Mouse (Mus musculus) midbrain, embryonic 13.5 days (tissue): Measurements from ENCODE around the gene Drc3. TPM values are rescaled to one million over a fixed set of nuclear protein-coding genes. Genes with fewer than 3 reads are reported as not detected.

Source experiments
- ATAC-seq: fragments of 200-750 bp; cut with Nextera tagmentation; 2 replicates; pipeline ENCODE4 v1.8.0; 2017; ENCODE audit warnings: mild to moderate bottlenecking, moderate TSS enrichment, moderate library complexity
- H3K27ac ChIP-seq: fragments of 300-500 bp; sonication (generic); 2 replicates; pipeline ENCODE4 v1.5.1; 2015; ENCODE audit warnings: inconsistent platforms, mild to moderate bottlenecking, moderate library complexity
- H3K27me3 ChIP-seq: fragments of 300-500 bp; sonication (generic); 2 replicates; pipeline ENCODE4 v1.6.1; 2015; ENCODE audit warnings: mild to moderate bottlenecking, inconsistent platforms
- H3K36me3 ChIP-seq: fragments of 300-500 bp; sonication (generic); 2 replicates; pipeline ENCODE4 v1.6.1; 2015; ENCODE audit warnings: mild to moderate bottlenecking, inconsistent platforms
- H3K4me1 ChIP-seq: fragments of 300-500 bp; sonication (generic); replicated peaks from 2 replicates; pipeline ENCODE4 v1.6.1; 2015; ENCODE audit warnings: inconsistent platforms
- H3K4me2 ChIP-seq: fragments of 300-500 bp; sonication (generic); replicated peaks from 2 replicates; pipeline ENCODE4 v1.6.1; 2015; ENCODE audit warnings: moderate library complexity, mild to moderate bottlenecking, inconsistent platforms
- H3K4me3 ChIP-seq: fragments of 300-500 bp; sonication (generic); replicated peaks from 2 replicates; pipeline ENCODE4 v1.5.1; 2015; ENCODE audit warnings: mild to moderate bottlenecking, inconsistent platforms
- H3K9ac ChIP-seq: fragments of 300-500 bp; sonication (generic); replicated peaks from 2 replicates; pipeline ENCODE4 v1.6.1; 2015; ENCODE audit warnings: mild to moderate bottlenecking, inconsistent platforms
- H3K9me3 ChIP-seq: fragments of 300-500 bp; sonication (generic); 2 replicates; pipeline ENCODE4 v1.6.1; 2016; ENCODE audit warnings: mild to moderate bottlenecking, inconsistent platforms
- WGBS: fragments of 180-500 bp; shearing (Covaris S2); methylation state at CpG from one replicate; pipeline ENCODE4 v1.1.7; 2015; 5-methylcytosine and 5-hydroxymethylcytosine counted together
- polyA plus RNA-seq: library from polyadenylated mRNA; unstranded; fragments of >200 nt; fragmentation: Nextera tagmentation; extraction: Ambion mirVana; gene quantifications from 2 replicates; pipeline ENCODE4 v1.2.1, GENCODE M21; 2015

Drc3 gene
- polyA plus RNA-seq, 1 experiment from 2014 or later: 5.1 TPM

DNA sequence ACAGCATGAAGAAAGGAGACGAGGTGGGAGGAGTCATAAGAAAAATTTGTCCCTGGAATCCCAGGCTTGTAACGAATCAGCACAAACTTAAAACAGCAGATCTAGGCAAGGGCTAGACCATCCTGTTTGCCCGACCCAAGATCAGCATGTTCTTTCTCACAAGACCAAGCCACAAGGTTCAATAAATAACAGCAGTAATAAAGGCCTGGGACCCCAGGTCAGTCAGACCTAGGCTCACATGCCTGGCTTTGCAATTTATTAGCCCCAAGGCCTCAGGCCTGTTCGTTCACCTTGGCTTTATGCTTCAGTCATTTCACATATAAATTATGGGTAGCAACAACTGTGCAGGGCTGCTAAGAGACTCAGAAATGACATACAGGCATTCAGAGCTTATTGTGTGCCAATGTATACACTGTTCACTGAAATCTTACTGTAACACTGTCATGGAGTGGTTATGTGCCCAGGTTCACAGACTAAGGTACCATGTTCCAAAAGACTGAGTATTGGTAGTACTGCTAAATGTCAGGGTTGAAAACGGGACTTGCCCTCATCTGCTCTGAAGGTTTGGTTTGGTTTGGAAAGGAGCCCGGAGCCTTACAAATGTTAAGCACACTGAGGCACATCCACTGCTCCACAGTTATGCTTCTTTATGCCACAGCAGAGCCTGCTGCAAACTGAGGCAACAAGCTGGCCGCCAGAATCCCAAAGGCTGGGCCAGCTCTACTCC is 35.6 kb upstream of the Drc3 start:
- Histone ChIP-seq H3K4me1 (peaks cover 51% of the 10 kb centered on the region), H3K9ac (no peak overlapping the region; the same call in 1 of the 2 replicates), H3K9me3 (no peaks in the 10 kb centered on the region), H3K27ac (no peak overlapping the region), H3K27me3 (no peaks in the 10 kb centered on the region), H3K4me3 (no peak overlapping the region), H3K4me2 (no peak overlapping the region), H3K36me3 (no peaks in the 10 kb centered on the region)
- ATAC-seq: no peak
- 83% methylated on average over 7 of the region's 7 CpGs for WGBS

GRCm38 (mm10) chr11:60318716-60319115 is 34.4 kb upstream of the Drc3 start:
- H3K9ac ChIP-seq: no peak overlapping the region
- no peaks in the 10 kb centered on the region for H3K27me3 ChIP-seq
- H3K4me1 ChIP-seq: peaks cover 49% of the 10 kb centered on the region
- WGBS: 55% methylated on average over 5 of the region's 5 CpGs
- no peaks in the 10 kb centered on the region for H3K36me3 ChIP-seq
- H3K27ac ChIP-seq: peak overlapping the region; percentile 72; the same call in 1 of the 2 replicates
- H3K9me3 ChIP-seq: no peaks in the 10 kb centered on the region
- no peak for ATAC-seq
- no peak overlapping the region for H3K4me2 ChIP-seq
- no peak overlapping the region for H3K4me3 ChIP-seq

- Histone ChIP-seq H3K4me3 (no peak overlapping the region), H3K9ac (0 out of 2 replicates have a peak overlapping the region, but pooled peaks have one; percentile 15), H3K4me1 (peaks cover 49% of the 10 kb centered on the region), H3K36me3 (no peaks in the 10 kb centered on the region), H3K27me3 (no peaks in the 10 kb centered on the region), H3K9me3 (no peaks in the 10 kb centered on the region), H3K27ac (peak overlapping the region; percentile 72), H3K4me2 (no peak overlapping the region)
- WGBS: 77% methylated on average over 10 of the region's 10 CpGs
- ATAC-seq: peak; percentile 60; the same call in 1 of the 2 replicates
These were observed 33.7 kb upstream of the Drc3 start for GRCm38 (mm10) chr11:60319257-60320066.

DNA sequence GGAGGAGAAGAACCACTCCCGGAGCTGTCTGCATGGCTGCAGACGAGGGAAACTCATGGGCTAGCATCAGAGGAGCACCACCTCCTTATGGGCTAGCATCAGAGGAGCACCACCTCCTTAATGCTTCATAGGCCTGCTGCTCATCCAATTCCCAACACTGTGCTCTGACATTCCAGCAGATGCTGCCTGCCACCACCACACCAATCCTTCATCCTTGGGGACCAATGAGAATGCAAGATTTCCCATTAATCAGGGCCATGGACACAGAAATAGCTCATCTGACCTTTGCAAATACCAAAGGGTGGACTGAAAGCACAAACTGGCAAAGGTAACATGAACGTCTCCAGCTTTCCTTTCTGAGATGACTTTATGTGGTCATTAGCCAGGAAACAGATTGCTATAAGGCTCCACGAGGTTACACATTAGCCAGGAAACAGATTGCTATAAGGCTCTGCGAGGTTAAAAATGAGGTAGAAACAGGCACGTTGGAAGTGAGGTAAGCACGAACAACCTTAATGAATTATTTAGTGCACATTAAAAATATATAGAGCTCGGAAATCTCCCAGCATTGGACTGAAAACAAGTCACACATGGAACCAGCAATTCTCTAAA is 32.6 kb upstream of the Drc3 start:
- Histone ChIP-seq H3K9ac (no peak overlapping the region), H3K27me3 (no peaks in the 10 kb centered on the region), H3K4me2 (no peak overlapping the region), H3K9me3 (no peaks in the 10 kb centered on the region), H3K36me3 (no peaks in the 10 kb centered on the region), H3K4me1 (peaks cover 49% of the 10 kb centered on the region), H3K4me3 (no peak overlapping the region), H3K27ac (peak overlapping the region; percentile 72)
- WGBS: 70% methylated on average over 8 of the region's 8 CpGs
- ATAC-seq: no peak

GRCm38 (mm10) chr11:60321438-60321837 is 31.7 kb upstream of the Drc3 start:
- WGBS: 88% methylated on average over 2 of the region's 2 CpGs
- H3K9me3 ChIP-seq: no peaks in the 10 kb centered on the region
- H3K4me2 ChIP-seq: no peak overlapping the region
- no peak for ATAC-seq
- H3K9ac ChIP-seq: no peak overlapping the region
- H3K4me1 ChIP-seq: peaks cover 44% of the 10 kb centered on the region
- no peak overlapping the region for H3K4me3 ChIP-seq
- peak overlapping the region; percentile 72 for H3K27ac ChIP-seq
- no peaks in the 10 kb centered on the region for H3K27me3 ChIP-seq
- no peaks in the 10 kb centered on the region for H3K36me3 ChIP-seq

DNA sequence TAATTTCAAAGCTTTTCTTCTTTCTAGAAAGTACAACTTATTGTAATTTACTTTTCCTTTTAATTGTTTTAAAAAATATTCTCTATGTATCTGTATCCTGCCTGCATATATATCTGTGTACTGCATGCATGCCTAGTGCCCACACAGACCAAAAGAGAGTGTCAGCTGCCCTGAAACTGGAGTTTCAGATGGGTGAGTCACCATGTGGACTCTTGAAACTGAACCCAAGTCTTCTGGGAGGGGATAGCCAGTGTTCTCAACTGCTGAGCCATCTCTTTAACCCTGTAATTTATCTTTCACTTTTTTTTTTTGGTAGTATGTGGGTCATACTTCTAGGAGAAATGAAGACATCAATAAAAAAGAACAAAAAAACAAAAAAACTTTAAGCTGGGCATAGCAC is 29.4 kb upstream of the Drc3 start:
- Histone ChIP-seq H3K27me3 (no peaks in the 10 kb centered on the region), H3K9ac (no peak overlapping the region), H3K4me1 (peaks cover 23% of the 10 kb centered on the region), H3K27ac (no peak overlapping the region), H3K36me3 (0 out of 2 replicates have a peak, but pooled peaks cover 2% of the 10 kb centered on the region), H3K9me3 (no peaks in the 10 kb centered on the region), H3K4me3 (no peak overlapping the region), H3K4me2 (no peak overlapping the region)
- ATAC-seq: no peak

GRCm38 (mm10) chr11:60330551-60330950 is 22.6 kb upstream of the Drc3 start:
- H3K27me3 ChIP-seq: no peaks in the 10 kb centered on the region
- no peak for ATAC-seq
- no peak overlapping the region for H3K9ac ChIP-seq
- no peak overlapping the region for H3K27ac ChIP-seq
- H3K9me3 ChIP-seq: no peaks in the 10 kb centered on the region
- 0 out of 2 replicates have a peak, but pooled peaks cover 3% of the 10 kb centered on the region for H3K4me1 ChIP-seq
- no peak overlapping the region for H3K4me2 ChIP-seq
- WGBS: 94% methylated on average over 4 of the region's 4 CpGs
- 0 out of 2 replicates have a peak, but pooled peaks cover 5% of the 10 kb centered on the region for H3K36me3 ChIP-seq
- H3K4me3 ChIP-seq: no peak overlapping the region

GRCm38 (mm10) chr11:60333461-60333860 is 19.7 kb upstream of the Drc3 start:
- Histone ChIP-seq H3K27me3 (no peaks in the 10 kb centered on the region), H3K27ac (no peak overlapping the region)

GRCm38 (mm10) chr11:60334124-60334523 is 19.0 kb upstream of the Drc3 start:
- ATAC-seq: no peak
- no peak overlapping the region for H3K9ac ChIP-seq
- no peaks in the 10 kb centered on the region for H3K27me3 ChIP-seq
- H3K4me3 ChIP-seq: no peak overlapping the region
- no peaks in the 10 kb centered on the region for H3K9me3 ChIP-seq
- 69% methylated on average over 3 of the region's 3 CpGs for WGBS
- peaks cover 6% of the 10 kb centered on the region; the same call in 1 of the 2 replicates for H3K36me3 ChIP-seq
- 0 out of 2 replicates have a peak, but pooled peaks cover 3% of the 10 kb centered on the region for H3K4me1 ChIP-seq
- H3K4me2 ChIP-seq: no peak overlapping the region
- no peak overlapping the region for H3K27ac ChIP-seq

More at GRCm38 (mm10) chr11:60333461-60333860, 19.7 kb upstream of the Drc3 start:
- Histone ChIP-seq H3K36me3 (peaks cover 11% of the 10 kb centered on the region; the same call in 1 of the 2 replicates), H3K4me1 (0 out of 2 replicates have a peak, but pooled peaks cover 3% of the 10 kb centered on the region), H3K9me3 (no peaks in the 10 kb centered on the region), H3K9ac (no peak overlapping the region), H3K4me3 (no peak overlapping the region), H3K4me2 (no peak overlapping the region)
- ATAC-seq: no peak
- 92% methylated on average over 5 of the region's 5 CpGs for WGBS

DNA sequence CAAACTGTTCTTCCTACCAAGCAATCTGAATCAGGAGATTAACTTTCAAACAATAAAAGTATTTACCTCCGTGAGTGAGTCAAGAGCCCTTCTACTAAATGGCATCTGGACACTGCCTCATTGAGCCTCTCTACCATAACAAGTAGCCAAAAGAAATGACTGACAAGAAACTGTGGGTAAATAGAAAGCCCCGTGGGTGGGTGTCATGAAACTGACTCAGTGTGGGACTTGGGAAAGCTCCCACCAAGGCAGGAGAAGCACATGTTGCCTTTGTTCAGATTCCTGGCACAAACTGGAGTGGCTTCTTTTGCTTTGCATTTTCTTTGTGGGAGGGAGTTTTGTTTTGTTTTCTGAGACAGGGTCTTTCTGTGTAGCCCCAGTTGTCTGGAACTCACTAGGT is 17.4 kb upstream of the Drc3 start:
- Histone ChIP-seq H3K4me2 (no peak overlapping the region), H3K9me3 (no peaks in the 10 kb centered on the region), H3K27ac (no peak overlapping the region), H3K9ac (no peak overlapping the region), H3K4me1 (0 out of 2 replicates have a peak, but pooled peaks cover 3% of the 10 kb centered on the region), H3K4me3 (no peak overlapping the region), H3K36me3 (peaks cover 6% of the 10 kb centered on the region; the same call in 1 of the 2 replicates), H3K27me3 (no peaks in the 10 kb centered on the region)
- no peak for ATAC-seq
- 47% methylated on average over 2 of the region's 2 CpGs for WGBS

DNA sequence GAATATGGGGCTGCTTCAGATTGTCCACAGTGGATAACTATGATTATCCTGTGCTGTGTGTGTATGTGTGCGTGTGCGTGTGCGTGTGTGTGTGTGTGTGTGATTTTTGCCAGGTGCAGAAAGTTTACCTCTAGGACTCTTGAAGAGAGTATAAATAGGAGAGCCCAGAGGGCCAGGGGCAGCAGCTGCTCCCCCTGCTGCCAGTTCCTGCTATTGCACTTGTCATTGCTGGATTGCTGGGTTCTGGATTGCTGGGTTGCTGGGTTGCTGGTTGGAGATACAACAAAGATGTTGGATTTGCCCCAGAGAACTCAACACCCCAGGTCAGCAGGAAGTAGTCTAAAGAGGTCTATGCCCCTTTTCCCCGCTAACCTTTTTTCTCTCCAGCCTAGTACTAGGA is 14.8 kb upstream of the Drc3 start:
- Histone ChIP-seq H3K4me3 (no peak overlapping the region), H3K4me2 (no peak overlapping the region), H3K27ac (no peak overlapping the region), H3K9me3 (no peaks in the 10 kb centered on the region), H3K36me3 (peaks cover 6% of the 10 kb centered on the region; the same call in 1 of the 2 replicates), H3K9ac (no peak overlapping the region), H3K27me3 (no peaks in the 10 kb centered on the region), H3K4me1 (0 out of 2 replicates have a peak, but pooled peaks cover 3% of the 10 kb centered on the region)
- WGBS: 62% methylated on average over 4 of the region's 4 CpGs
- no peak for ATAC-seq

DNA sequence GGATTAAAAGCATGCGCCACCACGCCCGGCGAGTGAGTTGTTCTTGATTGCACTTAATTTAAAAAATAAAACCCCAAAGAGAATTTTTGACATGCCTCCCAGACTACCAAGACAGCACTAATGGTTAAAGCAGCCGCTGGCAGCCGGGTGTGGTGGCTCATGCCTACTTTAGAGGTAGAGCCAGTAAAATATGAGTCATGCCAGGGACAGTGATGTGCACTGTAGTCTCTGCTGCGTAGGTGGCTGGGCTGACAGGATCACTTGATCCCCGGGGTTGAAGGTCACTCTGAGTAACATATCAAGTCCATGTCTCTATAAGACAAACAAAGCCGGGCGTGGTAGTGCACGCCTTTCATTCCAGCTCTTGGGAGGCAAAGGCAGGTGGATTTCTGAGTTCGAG is 13.8 kb upstream of the Drc3 start:
- H3K9me3 ChIP-seq: no peaks in the 10 kb centered on the region
- H3K4me2 ChIP-seq: no peak overlapping the region
- no peak overlapping the region for H3K4me3 ChIP-seq
- H3K27me3 ChIP-seq: no peaks in the 10 kb centered on the region
- 95% methylated on average over 12 of the region's 12 CpGs for WGBS
- H3K4me1 ChIP-seq: no peaks in the 10 kb centered on the region
- ATAC-seq: no peak
- peaks cover 6% of the 10 kb centered on the region; the same call in 1 of the 2 replicates for H3K36me3 ChIP-seq
- no peak overlapping the region for H3K27ac ChIP-seq
- H3K9ac ChIP-seq: no peak overlapping the region
